Mouse (Mus musculus) adrenal gland, adult 8-10 months (tissue): ENCODE results near the gene Trim63. TPM values are rescaled to one million over a fixed set of nuclear protein-coding genes. Genes with fewer than 3 reads are reported as not detected.
A peak's percentile ranks its signal among the peaks of the same experiment; 100 is the strongest.

Experiments
- DNase-seq: peaks from one replicate; pipeline ENCODE4 v3.0.0; 2022
- total RNA-seq, 4 experiments: library from RNA; stranded (reverse); gene quantifications; 2 replicates each; pipeline ENCODE4 v1.2.4; 2022

Trim63 gene
- total RNA-seq, 4 experiments from 2014 or later: not detected

- peak; percentile 56 for DNase-seq
These were observed 28.4 kb downstream of the Trim63 start, which contains the start of gene Slc30a2 for GRCm38 (mm10) chr4:134343071-134344031. TSS of gene Slc30a2 (plus strand) at chr4:134343181.

GRCm38 (mm10) chr4:134344620-134345019, 29.7 kb downstream of the Trim63 start:
- no peak for DNase-seq

- no peak for DNase-seq
These were observed 30.9 kb downstream of the Trim63 start for GRCm38 (mm10) chr4:134345802-134346201.

GRCm38 (mm10) chr4:134348078-134348477, 33.2 kb downstream of the Trim63 start:
- no peak for DNase-seq

GRCm38 (mm10) chr4:134348545-134348944, 33.6 kb downstream of the Trim63 start:
- no peak for DNase-seq

- no peak for DNase-seq
These were observed 34.9 kb downstream of the Trim63 start for GRCm38 (mm10) chr4:134349829-134350228.

- DNase-seq: no peak
These were observed 35.7 kb downstream of the Trim63 start for GRCm38 (mm10) chr4:134350641-134351040.

- no peak for DNase-seq
These were observed 36.7 kb downstream of the Trim63 start for GRCm38 (mm10) chr4:134351329-134352260.

- DNase-seq: no peak
These were observed 37.4 kb downstream of the Trim63 start for GRCm38 (mm10) chr4:134352261-134352707.

- DNase-seq: no peak
These were observed 38.0 kb downstream of the Trim63 start for GRCm38 (mm10) chr4:134352929-134353328.

GRCm38 (mm10) chr4:134353527-134354409, 38.8 kb downstream of the Trim63 start:
- DNase-seq: no peak

GRCm38 (mm10) chr4:134355841-134356452, 41.0 kb downstream of the Trim63 start:
- peak; percentile 89 for DNase-seq

- DNase-seq: no peak
These were observed 41.9 kb downstream of the Trim63 start for GRCm38 (mm10) chr4:134356591-134357460.

- DNase-seq: no peak
These were observed 42.5 kb downstream of the Trim63 start for GRCm38 (mm10) chr4:134357461-134357771.

GRCm38 (mm10) chr4:134359649-134360048, 44.7 kb downstream of the Trim63 start:
- DNase-seq: no peak

GRCm38 (mm10) chr4:134361215-134361614, 46.3 kb downstream of the Trim63 start:
- DNase-seq: no peak

- DNase-seq: peak; percentile 77
These were observed 47.2 kb downstream of the Trim63 start for GRCm38 (mm10) chr4:134362124-134362523.

GRCm38 (mm10) chr4:134362586-134362985, 47.7 kb downstream of the Trim63 start:
- DNase-seq: no peak

- no peak for DNase-seq
These were observed 50.4 kb downstream of the Trim63 start for GRCm38 (mm10) chr4:134365280-134365679.

GRCm38 (mm10) chr4:134370649-134371221, 55.8 kb downstream of the Trim63 start:
- no peak for DNase-seq
